Mouse (Mus musculus): Measurements from ENCODE around the gene Bcl2l2. TPM values are rescaled to one million over a fixed set of nuclear protein-coding genes. Genes with fewer than 3 reads are reported as not detected.
A peak's percentile ranks its signal among the peaks of the same experiment; 100 is the strongest.

Gene Bcl2l2
- polyA plus RNA-seq (2012; fragmentation: generic; extraction: Trizol) = 16.5 TPM
- long read RNA-seq, experiment 1, partial matches to known transcripts = 0 of 1 reads
- long read RNA-seq, experiment 1, other reads (novel, unspliced or antisense) = 0 of 1 reads
- long read RNA-seq, experiment 2 = 0 reads

GRCm38 (mm10) chr14:54883154-54884021 lies at the start of gene Bcl2l2, which contains the start of gene Gm20521:
Gene Bcl2l2, plus strand, starts transcription at chr14:54883377.
Gene Gm20521, plus strand, starts transcription at chr14:54883441.
- peak within 1 kb of the TSS; percentile 78 for H3K4me3 ChIP-seq (ENCODE audit: insufficient read depth, poor library complexity, severe bottlenecking)
- H3ac ChIP-seq (ENCODE audit: control insufficient read depth, insufficient read length, low read depth) = peak within 1 kb of the TSS; percentile 82
- H3K79me2 ChIP-seq (ENCODE audit: control insufficient read depth, insufficient read depth) = peaks cover 36% of the 10 kb centered on the region
- H3K36me3 ChIP-seq (ENCODE audit: control insufficient read depth, insufficient read depth) = peaks cover 13% of the 10 kb centered on the region
- H3K79me3 ChIP-seq (ENCODE audit: low read depth) = peaks cover 16% of the 10 kb centered on the region
- TF ChIP-seq MYOG (IDR thresholded peaks at IDR 0.05; ENCODE audit: control insufficient read depth, extremely low read depth, insufficient read length) (no peak), MAX (IDR thresholded peaks at IDR 0.05) (no peak), MYOD1 (IDR thresholded peaks at IDR 0.05; ENCODE audit: control insufficient read depth, insufficient read length, low read depth) (no peak), USF1 (IDR thresholded peaks at IDR 0.05; ENCODE audit: low read depth) (no peak), FOSL1 (IDR thresholded peaks at IDR 0.05; ENCODE audit: insufficient read depth, low read length, poor library complexity, severe bottlenecking) (no peak), CTCF (IDR thresholded peaks at IDR 0.05; ENCODE audit: control insufficient read depth, insufficient read depth, insufficient read length) (no peak), CEBPB (IDR thresholded peaks at IDR 0.05; ENCODE audit: low read depth) (no peak)
- H3K27me3 ChIP-seq (ENCODE audit: control insufficient read depth, insufficient read depth, insufficient read length) = no peaks in the 10 kb centered on the region

GRCm38 (mm10) chr14:54843461-54843860 lies 39.7 kb upstream of the Bcl2l2 start:
- H3K79me3 ChIP-seq (ENCODE audit: low read depth) = no peaks in the 10 kb centered on the region
- no peak for TF ChIP-seq MYOG (IDR thresholded peaks at IDR 0.05; ENCODE audit: control insufficient read depth, extremely low read depth, insufficient read length)
- TF ChIP-seq CEBPB (IDR thresholded peaks at IDR 0.05; ENCODE audit: low read depth) = no peak
- no peak for TF ChIP-seq FOSL1 (IDR thresholded peaks at IDR 0.05; ENCODE audit: insufficient read depth, low read length, poor library complexity, severe bottlenecking)
- TF ChIP-seq MAX (IDR thresholded peaks at IDR 0.05) = no peak
- no peak for TF ChIP-seq MYOD1 (IDR thresholded peaks at IDR 0.05; ENCODE audit: control insufficient read depth, insufficient read length, low read depth)
- no peak for TF ChIP-seq CTCF (IDR thresholded peaks at IDR 0.05; ENCODE audit: control insufficient read depth, insufficient read depth, insufficient read length)
- no peak for TF ChIP-seq USF1 (IDR thresholded peaks at IDR 0.05; ENCODE audit: low read depth)
- H3K36me3 ChIP-seq (ENCODE audit: control insufficient read depth, insufficient read depth) = no peaks in the 10 kb centered on the region
- no peaks in the 10 kb centered on the region for H3K79me2 ChIP-seq (ENCODE audit: control insufficient read depth, insufficient read depth)
- no peak overlapping the region for H3ac ChIP-seq (ENCODE audit: control insufficient read depth, insufficient read length, low read depth)
- H3K4me3 ChIP-seq (ENCODE audit: insufficient read depth, poor library complexity, severe bottlenecking) = no peak overlapping the region
- no peaks in the 10 kb centered on the region for H3K27me3 ChIP-seq (ENCODE audit: control insufficient read depth, insufficient read depth, insufficient read length)

GRCm38 (mm10) chr14:54855726-54856125 lies 27.5 kb upstream of the Bcl2l2 start:
- H3K4me3 ChIP-seq (ENCODE audit: insufficient read depth, poor library complexity, severe bottlenecking) = no peak overlapping the region
- H3K79me3 ChIP-seq (ENCODE audit: low read depth) = no peaks in the 10 kb centered on the region
- no peak overlapping the region for H3ac ChIP-seq (ENCODE audit: control insufficient read depth, insufficient read length, low read depth)
- H3K36me3 ChIP-seq (ENCODE audit: control insufficient read depth, insufficient read depth) = no peaks in the 10 kb centered on the region
- no peaks in the 10 kb centered on the region for H3K79me2 ChIP-seq (ENCODE audit: control insufficient read depth, insufficient read depth)
- TF ChIP-seq MYOG (IDR thresholded peaks at IDR 0.05; ENCODE audit: control insufficient read depth, extremely low read depth, insufficient read length) = no peak
- TF ChIP-seq MYOD1 (IDR thresholded peaks at IDR 0.05; ENCODE audit: control insufficient read depth, insufficient read length, low read depth) = no peak
- no peaks in the 10 kb centered on the region for H3K27me3 ChIP-seq (ENCODE audit: control insufficient read depth, insufficient read depth, insufficient read length)

GRCm38 (mm10) chr14:54856703-54857102 lies 26.5 kb upstream of the Bcl2l2 start:
- H3K4me3 ChIP-seq (ENCODE audit: insufficient read depth, poor library complexity, severe bottlenecking) = no peak overlapping the region
- no peaks in the 10 kb centered on the region for H3K36me3 ChIP-seq (ENCODE audit: control insufficient read depth, insufficient read depth)
- no peaks in the 10 kb centered on the region for H3K27me3 ChIP-seq (ENCODE audit: control insufficient read depth, insufficient read depth, insufficient read length)
- no peaks in the 10 kb centered on the region for H3K79me2 ChIP-seq (ENCODE audit: control insufficient read depth, insufficient read depth)
- H3K79me3 ChIP-seq (ENCODE audit: low read depth) = no peaks in the 10 kb centered on the region
- TF ChIP-seq USF1 (IDR thresholded peaks at IDR 0.05; ENCODE audit: low read depth) = no peak
- no peak for TF ChIP-seq CTCF (IDR thresholded peaks at IDR 0.05; ENCODE audit: control insufficient read depth, insufficient read depth, insufficient read length)
- no peak for TF ChIP-seq FOSL1 (IDR thresholded peaks at IDR 0.05; ENCODE audit: insufficient read depth, low read length, poor library complexity, severe bottlenecking)
- TF ChIP-seq MAX (IDR thresholded peaks at IDR 0.05) = no peak
- TF ChIP-seq CEBPB (IDR thresholded peaks at IDR 0.05; ENCODE audit: low read depth) = no peak
- TF ChIP-seq MYOG (IDR thresholded peaks at IDR 0.05; ENCODE audit: control insufficient read depth, extremely low read depth, insufficient read length) = no peak
- no peak for TF ChIP-seq MYOD1 (IDR thresholded peaks at IDR 0.05; ENCODE audit: control insufficient read depth, insufficient read length, low read depth)
- H3ac ChIP-seq (ENCODE audit: control insufficient read depth, insufficient read length, low read depth) = no peak overlapping the region

GRCm38 (mm10) chr14:54857891-54858290 lies 25.3 kb upstream of the Bcl2l2 start:
- TF ChIP-seq CEBPB (IDR thresholded peaks at IDR 0.05; ENCODE audit: low read depth) = no peak
- no peak for TF ChIP-seq MYOG (IDR thresholded peaks at IDR 0.05; ENCODE audit: control insufficient read depth, extremely low read depth, insufficient read length)
- no peak for TF ChIP-seq MAX (IDR thresholded peaks at IDR 0.05)
- TF ChIP-seq USF1 (IDR thresholded peaks at IDR 0.05; ENCODE audit: low read depth) = no peak
- no peak for TF ChIP-seq FOSL1 (IDR thresholded peaks at IDR 0.05; ENCODE audit: insufficient read depth, low read length, poor library complexity, severe bottlenecking)
- no peak for TF ChIP-seq CTCF (IDR thresholded peaks at IDR 0.05; ENCODE audit: control insufficient read depth, insufficient read depth, insufficient read length)
- TF ChIP-seq MYOD1 (IDR thresholded peaks at IDR 0.05; ENCODE audit: control insufficient read depth, insufficient read length, low read depth) = no peak
- Histone ChIP-seq H3K79me3 (ENCODE audit: low read depth) (no peaks in the 10 kb centered on the region), H3K4me3 (ENCODE audit: insufficient read depth, poor library complexity, severe bottlenecking) (no peak overlapping the region), H3ac (ENCODE audit: control insufficient read depth, insufficient read length, low read depth) (no peak overlapping the region), H3K36me3 (ENCODE audit: control insufficient read depth, insufficient read depth) (no peaks in the 10 kb centered on the region), H3K79me2 (ENCODE audit: control insufficient read depth, insufficient read depth) (no peaks in the 10 kb centered on the region), H3K27me3 (ENCODE audit: control insufficient read depth, insufficient read depth, insufficient read length) (no peaks in the 10 kb centered on the region)

Measured in C2C12 (cell line).